Mouse (Mus musculus) limb, embryonic 11.5 days (tissue): ENCODE results near the gene Ddx31. TPM values are rescaled to one million over a fixed set of nuclear protein-coding genes. Genes with fewer than 3 reads are reported as not detected.

ENCODE experiments used
- ATAC-seq: fragments of 200-750 bp; cut with Nextera tagmentation; 2 replicates; pipeline ENCODE4 v1.8.0; 2017; ENCODE audit warnings: low read depth; ENCODE audit not compliant: insufficient number of reproducible peaks, low FRiP score, low TSS enrichment
- DNase-seq: peaks from one replicate; pipeline ENCODE4 v3.0.0-alpha.2; 2015; ENCODE audit warnings: low spot score
- H3K27ac ChIP-seq: fragments of 300-500 bp; sonication (generic); replicated peaks from 2 replicates; pipeline ENCODE4 v1.5.1; 2014; ENCODE audit warnings: low read depth, mild to moderate bottlenecking, low read length
- H3K27me3 ChIP-seq: fragments of 300-500 bp; sonication (generic); 2 replicates; pipeline ENCODE4 v1.6.1; 2014; ENCODE audit warnings: mild to moderate bottlenecking, low read length, mixed read lengths; ENCODE audit not compliant: control insufficient read depth, insufficient read depth
- H3K36me3 ChIP-seq: fragments of 300-500 bp; sonication (generic); 2 replicates; pipeline ENCODE4 v1.6.1; 2014; ENCODE audit warnings: mild to moderate bottlenecking, low read length, moderate library complexity, mixed read lengths; ENCODE audit not compliant: control insufficient read depth, insufficient read depth
- H3K4me1 ChIP-seq: fragments of 300-500 bp; sonication (generic); 2 replicates; pipeline ENCODE4 v1.6.1; 2014; ENCODE audit warnings: low read length, mixed read lengths; ENCODE audit not compliant: control insufficient read depth, insufficient read depth
- H3K4me2 ChIP-seq: fragments of 300-500 bp; sonication (generic); 2 replicates; pipeline ENCODE4 v1.6.1; 2014; ENCODE audit warnings: low read depth, mild to moderate bottlenecking, moderate library complexity; ENCODE audit not compliant: severe bottlenecking
- H3K4me3 ChIP-seq: fragments of 300-500 bp; sonication (generic); 2 replicates; pipeline ENCODE4 v1.5.1; 2014; ENCODE audit warnings: low read depth, low read length
- H3K9ac ChIP-seq: fragments of 300-500 bp; sonication (generic); 2 replicates; pipeline ENCODE4 v1.6.1; 2014; ENCODE audit warnings: mild to moderate bottlenecking, low read length
- H3K9me3 ChIP-seq: fragments of 300-500 bp; sonication (generic); 2 replicates; pipeline ENCODE4 v1.6.1; 2016; ENCODE audit warnings: low read length; ENCODE audit not compliant: control insufficient read depth
- WGBS: fragments of 180-500 bp; shearing (Covaris S2); extraction: QIAGEN DNeasy Blood & Tissue Kit; methylation state at CpG from one replicate; pipeline ENCODE4 v1.1.7; 2014; 5-methylcytosine and 5-hydroxymethylcytosine counted together
- polyA plus RNA-seq: library from polyadenylated mRNA; unstranded; fragments of >200 nt; fragmentation: Nextera tagmentation; extraction: Ambion mirVana; gene quantifications from 2 replicates; pipeline ENCODE4 v1.2.1, GENCODE M21; 2014

The Ddx31 gene
- polyA plus RNA-seq, 1 experiment from 2014 or later = 20.4 TPM

DNA sequence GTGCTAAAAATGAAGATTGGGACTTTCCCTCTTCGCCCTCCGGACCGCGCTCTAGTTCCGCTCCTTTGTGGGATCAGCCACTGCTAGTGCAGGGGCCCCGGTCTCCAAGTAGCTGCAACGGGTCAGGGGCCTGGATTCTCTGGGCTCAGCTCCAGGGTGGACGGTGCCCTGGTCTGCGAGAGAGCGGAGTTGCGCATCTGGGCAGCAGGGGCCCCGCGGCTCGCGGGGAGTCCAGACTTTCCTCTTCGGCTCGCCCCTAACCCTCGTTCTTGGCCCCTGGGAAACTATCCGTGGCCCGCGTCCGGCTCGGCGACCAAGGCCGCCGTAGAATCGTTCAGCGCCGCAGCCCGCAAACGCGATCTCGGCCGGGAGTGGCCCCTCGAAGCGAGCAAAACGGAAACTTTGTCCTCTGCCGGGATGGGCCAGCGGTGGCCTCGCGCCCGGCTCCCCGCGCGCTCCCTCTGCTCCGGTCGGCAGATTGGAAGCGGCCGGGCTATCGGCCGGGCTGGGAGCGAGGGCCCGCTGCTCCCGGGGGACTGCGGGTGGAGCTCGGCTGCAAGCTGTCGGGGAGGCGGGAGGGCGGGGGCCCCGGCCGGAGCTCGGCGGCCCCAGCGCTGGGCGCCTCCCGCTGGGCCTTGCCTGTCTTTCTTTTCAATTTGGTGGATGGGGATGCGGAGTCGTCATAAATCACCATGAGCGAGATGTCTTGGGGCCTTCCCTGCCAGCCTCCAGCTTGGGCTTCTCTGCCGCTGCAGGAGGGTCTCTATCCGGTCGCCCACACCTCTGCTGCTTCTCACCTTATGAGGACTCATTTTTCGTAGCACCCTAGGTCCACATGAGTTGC lies 77.5 kb downstream of the Ddx31 start:
- Histone ChIP-seq H3K36me3 (no peaks in the 10 kb centered on the region), H3K4me2 (no peak overlapping the region), H3K27me3 (peaks cover 92% of the 10 kb centered on the region), H3K9ac (no peak overlapping the region), H3K4me1 (peaks cover 3% of the 10 kb centered on the region; the same call in 1 of the 2 replicates), H3K4me3 (no peak overlapping the region), H3K27ac (no peak overlapping the region), H3K9me3 (no peaks in the 10 kb centered on the region)
- ATAC-seq (no peak), DNase-seq (peak; percentile 52)
- WGBS = under 1% methylated on average over 73 of the region's 73 CpGs

DNA sequence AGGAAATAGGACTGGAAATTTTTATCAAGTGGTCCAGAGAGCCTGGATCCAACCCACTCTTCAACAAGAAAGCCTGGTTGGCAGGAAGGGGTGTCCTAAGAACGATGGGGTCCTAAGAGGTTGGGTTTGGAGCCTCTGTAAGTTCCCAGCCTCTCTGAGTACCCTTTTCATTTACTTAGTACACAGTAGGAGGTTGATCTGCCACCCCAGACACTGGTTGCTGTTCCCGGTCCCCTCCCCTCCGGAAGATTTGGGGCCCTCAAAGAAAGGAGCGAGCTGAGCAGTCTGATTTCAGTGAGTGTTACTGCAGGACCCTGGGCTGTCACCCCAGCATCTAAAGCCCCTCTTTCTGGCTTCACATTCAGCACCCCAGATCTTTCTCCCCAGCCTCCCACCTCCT lies 78.8 kb downstream of the Ddx31 start:
- no peak overlapping the region for H3K4me2 ChIP-seq
- DNase-seq (no peak), ATAC-seq (no peak)
- H3K9ac ChIP-seq = no peak overlapping the region
- peaks cover 3% of the 10 kb centered on the region; the same call in 1 of the 2 replicates for H3K4me1 ChIP-seq
- no peaks in the 10 kb centered on the region for H3K9me3 ChIP-seq
- no peaks in the 10 kb centered on the region for H3K36me3 ChIP-seq
- no peak overlapping the region for H3K4me3 ChIP-seq
- no peak overlapping the region for H3K27ac ChIP-seq
- 0% methylated on average over 4 of the region's 4 CpGs for WGBS
- H3K27me3 ChIP-seq = peaks cover 89% of the 10 kb centered on the region

DNA sequence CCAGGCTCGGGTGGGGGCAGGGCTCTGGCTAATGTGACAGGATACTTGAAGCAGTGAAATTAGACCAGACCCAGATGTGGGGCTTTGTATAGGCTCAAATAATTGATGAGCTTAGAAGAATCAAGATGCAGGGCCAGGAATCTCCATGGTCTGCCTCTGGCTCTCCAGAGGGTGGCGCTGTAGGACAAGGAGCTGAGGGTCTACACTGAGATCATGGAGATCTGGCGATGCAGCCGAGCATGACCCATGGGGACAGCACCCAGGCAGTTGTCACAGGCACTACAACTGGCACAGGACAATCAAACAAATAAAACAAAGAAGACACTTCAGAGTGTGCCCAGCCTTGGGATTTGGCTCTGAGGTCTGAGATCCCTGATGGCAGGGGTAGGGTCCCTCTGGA lies 83.7 kb downstream of the Ddx31 start:
- no peaks in the 10 kb centered on the region for H3K4me1 ChIP-seq
- 2% methylated on average over 4 of the region's 4 CpGs for WGBS
- no peak overlapping the region for H3K9ac ChIP-seq
- DNase-seq (peak; percentile 89), ATAC-seq (no peak)
- no peak overlapping the region for H3K27ac ChIP-seq
- no peak overlapping the region for H3K4me3 ChIP-seq
- H3K27me3 ChIP-seq = peaks cover 52% of the 10 kb centered on the region
- no peaks in the 10 kb centered on the region for H3K9me3 ChIP-seq
- no peak overlapping the region for H3K4me2 ChIP-seq
- no peaks in the 10 kb centered on the region for H3K36me3 ChIP-seq

DNA sequence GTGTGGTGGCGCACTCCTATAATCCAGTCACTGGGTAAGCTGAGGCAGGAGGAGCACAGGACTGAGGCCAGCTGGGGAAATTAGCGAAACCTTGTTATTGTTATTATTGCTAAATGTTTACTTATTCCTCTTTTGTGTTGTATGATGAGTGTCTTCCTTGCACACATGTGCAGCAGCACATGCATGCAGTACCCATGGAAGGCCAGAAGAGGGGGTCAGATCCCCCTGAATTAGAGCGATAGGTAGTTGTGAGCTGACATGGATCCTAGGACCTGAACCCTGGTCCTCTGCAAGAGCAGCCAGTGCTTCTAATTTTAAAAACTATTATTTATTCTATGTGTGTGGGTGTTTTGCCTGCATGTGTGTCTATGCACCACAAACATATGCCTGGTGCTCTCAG lies 90.4 kb downstream of the Ddx31 start:
- no peaks in the 10 kb centered on the region for H3K9me3 ChIP-seq
- H3K27me3 ChIP-seq = peaks cover 9% of the 10 kb centered on the region; the same call in 1 of the 2 replicates
- WGBS = 93% methylated on average over 3 of the region's 3 CpGs
- no peak overlapping the region for H3K4me3 ChIP-seq
- H3K4me1 ChIP-seq = no peaks in the 10 kb centered on the region
- DNase-seq (no peak), ATAC-seq (no peak)
- no peaks in the 10 kb centered on the region for H3K36me3 ChIP-seq
- no peak overlapping the region for H3K9ac ChIP-seq
- H3K27ac ChIP-seq = no peak overlapping the region
- no peak overlapping the region for H3K4me2 ChIP-seq

DNA sequence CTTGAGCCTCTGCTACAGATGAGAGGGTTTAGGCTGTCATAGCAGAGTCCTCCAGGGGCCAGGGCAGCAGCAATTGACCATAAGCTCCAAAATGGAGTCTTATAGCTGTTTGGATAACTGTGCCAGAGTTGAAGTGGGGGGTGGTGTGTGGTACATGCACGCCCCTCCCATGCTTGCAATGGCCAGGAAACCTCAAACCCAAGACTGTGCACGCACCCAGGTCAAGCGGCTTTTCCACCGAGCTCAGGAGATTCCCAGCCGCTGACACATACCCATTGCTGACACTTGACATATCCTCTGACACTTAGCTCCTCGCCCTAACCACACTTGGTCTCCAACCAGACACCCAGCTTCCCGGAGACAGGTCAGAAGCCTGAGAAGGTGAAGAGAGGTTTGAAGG lies 98.8 kb downstream of the Ddx31 start:
- Histone ChIP-seq H3K4me3 (no peak overlapping the region), H3K4me1 (peaks cover 19% of the 10 kb centered on the region), H3K27ac (no peak overlapping the region), H3K36me3 (no peaks in the 10 kb centered on the region), H3K9me3 (no peaks in the 10 kb centered on the region), H3K27me3 (0 out of 2 replicates have a peak, but pooled peaks cover 4% of the 10 kb centered on the region), H3K9ac (no peak overlapping the region), H3K4me2 (no peak overlapping the region)
- 68% methylated on average over 7 of the region's 7 CpGs for WGBS
- no peak for ATAC-seq
- no peak for DNase-seq

DNA sequence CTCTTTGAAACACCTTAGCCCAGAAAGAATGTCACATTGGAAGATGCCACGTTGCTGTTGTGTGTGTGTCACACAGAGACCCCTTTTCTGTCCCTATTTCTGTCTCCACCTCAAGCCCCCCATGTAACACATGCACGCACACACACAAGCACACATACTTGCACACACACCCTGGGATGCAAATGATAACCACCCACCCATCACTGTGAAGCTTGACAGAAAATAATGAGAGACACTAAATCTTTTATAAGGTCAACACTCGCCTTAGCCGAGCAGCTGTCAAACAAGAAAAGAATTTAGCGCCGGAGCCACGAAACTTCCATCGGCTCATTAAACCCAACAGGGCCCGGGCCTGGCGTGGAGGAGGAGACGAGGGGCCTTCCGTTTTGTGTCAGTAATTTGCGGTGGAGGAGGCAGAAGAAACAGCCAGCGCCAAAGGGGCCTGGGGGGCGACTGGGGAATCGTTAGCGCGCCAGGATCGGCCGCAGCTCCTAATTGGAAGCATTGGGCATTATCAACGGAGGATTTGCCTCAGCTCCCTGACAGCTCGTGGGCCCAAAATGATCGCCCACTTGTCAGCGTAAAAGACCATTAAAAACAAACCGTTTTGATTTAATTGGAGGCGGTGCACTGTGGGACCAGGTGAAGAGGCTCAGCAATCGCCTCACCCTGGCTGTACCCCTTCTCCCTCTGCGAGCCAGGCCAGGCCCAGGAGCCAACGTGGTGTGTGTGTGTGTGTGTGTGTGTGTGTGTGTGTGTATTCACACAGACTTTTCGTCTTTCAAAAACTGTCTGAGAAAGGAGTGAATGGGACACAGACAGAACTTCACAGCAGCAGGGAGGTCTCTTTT lies 103.7 kb downstream of the Ddx31 start:
- Histone ChIP-seq H3K9ac (no peak overlapping the region), H3K27me3 (0 out of 2 replicates have a peak, but pooled peaks cover 6% of the 10 kb centered on the region), H3K4me1 (peaks cover 18% of the 10 kb centered on the region), H3K4me3 (no peak overlapping the region), H3K4me2 (peak overlapping the region; percentile 29; the same call in 1 of the 2 replicates), H3K27ac (no peak overlapping the region), H3K9me3 (no peaks in the 10 kb centered on the region), H3K36me3 (no peaks in the 10 kb centered on the region)
- DNase-seq (peak; percentile 54), ATAC-seq (no peak)
- 17% methylated on average over 30 of the region's 30 CpGs for WGBS

DNA sequence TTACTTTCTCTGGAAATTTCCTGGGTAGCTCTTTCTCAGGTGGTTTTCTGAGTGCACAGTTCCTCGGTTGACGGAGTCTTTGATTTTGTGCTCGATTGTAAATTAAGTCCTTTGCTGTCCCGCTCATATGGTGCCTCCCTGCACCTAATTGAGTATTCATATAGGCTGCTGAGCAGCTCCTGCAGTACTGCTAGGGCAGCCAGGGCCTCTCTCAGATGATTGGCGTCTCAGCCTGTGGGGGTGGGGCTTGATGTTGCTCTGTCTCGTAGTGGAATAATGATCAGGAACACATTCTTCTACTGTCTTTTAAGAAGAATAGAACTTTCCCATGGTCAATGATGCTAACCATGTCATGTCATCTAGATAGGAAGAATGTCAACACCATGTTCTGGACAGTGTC lies 105.2 kb downstream of the Ddx31 start:
- Histone ChIP-seq H3K9me3 (no peaks in the 10 kb centered on the region), H3K36me3 (no peaks in the 10 kb centered on the region), H3K9ac (no peak overlapping the region), H3K4me1 (peaks cover 11% of the 10 kb centered on the region), H3K27me3 (0 out of 2 replicates have a peak, but pooled peaks cover 6% of the 10 kb centered on the region), H3K4me3 (no peak overlapping the region), H3K27ac (no peak overlapping the region), H3K4me2 (no peak overlapping the region)
- ATAC-seq (no peak), DNase-seq (no peak)
- 68% methylated on average over 6 of the region's 6 CpGs for WGBS

DNA sequence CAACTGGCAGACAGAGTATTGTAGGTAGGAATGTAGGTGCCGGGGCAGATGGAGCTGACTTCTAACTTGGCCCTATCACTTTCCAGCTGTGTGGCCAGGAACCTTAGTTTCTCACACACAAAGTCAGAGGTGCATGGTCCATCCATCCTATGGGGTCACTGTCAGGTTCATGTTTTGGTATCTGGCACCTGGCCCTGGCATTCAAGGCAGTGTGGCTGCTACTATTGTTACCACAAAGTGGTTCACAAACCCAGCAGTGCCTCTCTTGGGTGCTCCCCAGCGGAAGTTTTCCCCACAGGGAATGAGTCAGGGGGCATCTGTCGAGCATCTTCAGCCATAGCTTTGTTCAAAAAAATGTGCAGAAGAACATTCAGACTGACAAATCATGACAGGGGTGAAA lies 106.1 kb downstream of the Ddx31 start:
- no peak for DNase-seq
- WGBS = 78% methylated on average over 3 of the region's 3 CpGs
- no peak overlapping the region for H3K9ac ChIP-seq
- no peak overlapping the region for H3K4me3 ChIP-seq
- 0 out of 2 replicates have a peak, but pooled peaks cover 3% of the 10 kb centered on the region for H3K27me3 ChIP-seq
- H3K27ac ChIP-seq = no peak overlapping the region
- H3K4me2 ChIP-seq = no peak overlapping the region
- no peaks in the 10 kb centered on the region for H3K36me3 ChIP-seq
- ATAC-seq = no peak
- peaks cover 11% of the 10 kb centered on the region for H3K4me1 ChIP-seq
- H3K9me3 ChIP-seq = no peaks in the 10 kb centered on the region
